Mouse (Mus musculus): ENCODE results near the gene Ypel2.

- no peak for TF ChIP-seq POLR2A (IDR thresholded peaks at IDR 0.05; ENCODE audit: control insufficient read depth, extremely low read depth, insufficient read depth, low read length, poor library complexity)
- TF ChIP-seq CTCF (IDR thresholded peaks at IDR 0.05; ENCODE audit: borderline replicate concordance, control insufficient read depth, extremely low read depth, insufficient read depth, low read length, poor library complexity): no peak
Observed at GRCm38 (mm10) chr11:86958182-86958581, 35.3 kb downstream of the Ypel2 start.

Measured in thymus, adult 2 months (tissue).